In genomic region chr11:115160883-115161577, GRCm38 (mm10) we compare ENCODE assay signal across 1 mouse cellular context.
TF ChIP-seq lines count a peak whose summit lies in the region.

No protein-coding gene starts in this region.

TF ChIP-seq in MEL, 35 proteins besides CTCF, POLR2A, EP300 and RAD21 (continued from another document):
- TF ChIP-seq ELF1 (IDR thresholded peaks at IDR 0.05; ENCODE audit: low read depth, low read length) = peak; percentile 29; the same call in 1 of the 2 replicates
- TF ChIP-seq TBP (IDR thresholded peaks at IDR 0.05; ENCODE audit: low read depth, low read length) = no peak
- no peak for TF ChIP-seq NELFE (IDR thresholded peaks at IDR 0.05; ENCODE audit: low read depth, low read length)
- no peak for TF ChIP-seq ETS1 (IDR thresholded peaks at IDR 0.05; ENCODE audit: low read depth, low read length)
- TF ChIP-seq POLR2AphosphoS5 (IDR thresholded peaks at IDR 0.05; ENCODE audit: borderline replicate concordance, low read depth, low read length) = no peak
- no peak for TF ChIP-seq TCF12 (IDR thresholded peaks at IDR 0.05; ENCODE audit: low read depth, low read length)
- peak; percentile 85 for TF ChIP-seq SMC3 (IDR thresholded peaks at IDR 0.05; ENCODE audit: low read depth, low read length)
- TF ChIP-seq ZMIZ1 (IDR thresholded peaks at IDR 0.05; ENCODE audit: low read depth, low read length) = no peak
- no peak for TF ChIP-seq POLR2AphosphoS2 (IDR thresholded peaks at IDR 0.05; ENCODE audit: low read length)
- 0 out of 2 replicates have a peak, but pooled peaks have one; percentile 33 for TF ChIP-seq MYC (IDR thresholded peaks at IDR 0.05; ENCODE audit: low read depth, low read length)
- no peak for TF ChIP-seq USF2 (IDR thresholded peaks at IDR 0.05; ENCODE audit: borderline replicate concordance in 1 of 2, insufficient read depth in 1 of 2, low read depth in 1 of 2, low read length in 2 of 2)
- 0 out of 2 replicates have a peak, but pooled peaks have one; percentile 51 for TF ChIP-seq GABPA (IDR thresholded peaks at IDR 0.05; ENCODE audit: low read depth, low read length)
